Mouse (Mus musculus) induced T-regulatory cell, adult 2 months (primary cell): ENCODE results near the gene Clmp.

Source experiments
- DNase-seq: peaks from one replicate; pipeline ENCODE4 v3.0.0-alpha.2; 2012; ENCODE audit warnings: low read depth

Clmp gene

DNA sequence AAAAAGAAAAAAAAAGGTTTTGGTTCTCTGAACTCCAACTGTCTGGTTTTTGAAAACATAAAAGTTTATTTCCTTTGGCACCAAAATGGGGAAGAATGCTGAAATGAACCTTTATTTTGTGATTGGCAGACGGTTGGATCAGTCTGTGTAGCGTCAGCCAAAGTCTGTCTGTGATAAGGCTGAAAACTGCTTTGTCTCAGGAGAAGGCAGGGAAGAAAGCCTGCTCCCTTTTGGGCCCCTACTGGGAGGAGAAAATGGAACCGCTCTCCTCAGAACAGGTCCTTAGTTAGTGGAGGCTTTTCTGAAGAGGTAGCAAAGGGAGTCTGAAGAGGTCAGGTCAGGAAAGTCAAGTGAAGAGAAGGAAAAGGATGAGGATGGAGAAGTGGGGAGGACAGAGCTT is 7.3 kb downstream of the Clmp start:
- DNase-seq: no peak

DNA sequence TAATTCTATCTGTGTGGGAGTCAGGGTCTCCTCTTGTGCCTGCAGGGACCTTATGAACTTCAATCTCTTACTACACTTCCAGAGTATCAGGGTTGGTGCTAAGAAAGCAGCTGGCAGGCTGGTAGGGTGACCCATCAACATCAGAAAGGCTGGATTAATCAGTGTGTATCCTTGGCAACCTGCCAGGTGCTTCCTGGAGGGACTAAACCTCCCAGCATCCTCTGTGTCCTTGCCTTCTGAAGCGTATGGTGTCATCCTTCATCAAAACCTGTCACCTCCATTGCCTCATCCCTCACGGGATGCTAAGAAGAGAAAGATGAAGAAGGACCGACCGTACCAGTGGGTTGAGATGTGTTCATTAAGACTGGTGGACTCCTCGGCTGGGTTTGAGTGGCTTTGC is 8.0 kb downstream of the Clmp start:
- no peak for DNase-seq

DNA sequence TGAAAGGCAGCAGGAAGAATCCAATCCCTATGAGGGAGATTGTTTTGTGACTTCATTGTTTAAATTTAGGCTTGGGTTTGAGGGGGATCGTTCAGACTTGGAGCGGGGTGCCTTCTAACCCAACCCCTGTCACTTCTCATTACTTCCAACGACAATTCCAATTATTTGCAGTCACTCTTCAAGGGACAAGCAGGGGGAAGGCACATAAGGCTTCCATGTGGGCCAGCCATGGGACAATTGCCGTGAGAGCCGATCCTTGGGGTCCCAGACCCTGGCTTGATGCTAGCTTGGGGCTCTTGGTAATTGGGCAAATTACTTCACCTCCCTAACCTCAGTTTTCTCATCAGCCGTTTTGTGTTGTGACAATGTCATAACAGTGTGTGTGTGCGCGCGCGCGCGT is 8.5 kb downstream of the Clmp start:
- DNase-seq: no peak

DNA sequence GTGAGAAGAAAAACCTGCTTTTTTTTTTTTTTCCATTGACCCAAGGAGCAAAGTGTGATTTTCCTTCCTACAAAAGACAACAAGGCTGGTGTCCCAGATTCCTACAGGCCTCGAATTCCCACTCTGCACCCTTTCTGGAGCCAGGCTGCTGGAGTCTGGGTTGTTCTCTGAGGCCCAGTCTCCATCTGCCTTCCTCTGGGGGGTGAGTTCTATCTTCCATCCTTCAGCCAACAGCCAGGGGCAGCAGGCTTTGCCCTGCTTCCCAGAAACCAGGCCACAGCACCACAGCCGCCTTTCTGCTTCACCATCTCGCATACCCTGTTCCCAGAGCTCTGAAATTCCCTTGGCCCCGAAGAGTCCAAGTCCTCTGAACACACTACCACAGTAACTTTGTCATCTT is 10.3 kb downstream of the Clmp start:
- DNase-seq: no peak

GRCm38 (mm10) chr9:40699194-40699593 is 13.4 kb downstream of the Clmp start:
- DNase-seq: no peak

- no peak for DNase-seq
Observed at GRCm38 (mm10) chr9:40700253-40700652, 14.5 kb downstream of the Clmp start.

GRCm38 (mm10) chr9:40704364-40705276 is 18.9 kb downstream of the Clmp start:
- DNase-seq: no peak

GRCm38 (mm10) chr9:40708448-40709140 is 22.8 kb downstream of the Clmp start:
- DNase-seq: no peak

- no peak for DNase-seq
Observed at GRCm38 (mm10) chr9:40709141-40709537, 23.4 kb downstream of the Clmp start.

DNA sequence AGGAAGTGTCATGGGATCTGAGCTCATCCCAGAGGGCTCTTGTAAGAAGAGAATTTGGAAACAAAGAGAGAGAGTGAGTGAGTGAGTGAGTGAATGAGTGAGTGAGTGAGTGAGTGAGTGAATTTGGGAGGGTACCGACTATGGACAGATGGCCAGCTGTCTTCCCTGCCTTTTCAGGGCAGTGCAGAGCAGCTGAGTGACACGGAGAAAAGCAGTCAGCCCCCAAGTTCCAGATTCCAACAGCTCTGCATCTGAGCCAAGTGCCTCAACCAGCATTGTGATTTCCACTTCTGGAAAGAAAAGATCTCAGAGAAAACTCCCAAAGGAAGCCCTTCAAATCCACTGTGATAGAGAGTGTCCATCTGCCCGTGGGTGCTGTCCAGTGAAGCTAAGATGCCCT is 23.8 kb downstream of the Clmp start:
- no peak for DNase-seq

DNA sequence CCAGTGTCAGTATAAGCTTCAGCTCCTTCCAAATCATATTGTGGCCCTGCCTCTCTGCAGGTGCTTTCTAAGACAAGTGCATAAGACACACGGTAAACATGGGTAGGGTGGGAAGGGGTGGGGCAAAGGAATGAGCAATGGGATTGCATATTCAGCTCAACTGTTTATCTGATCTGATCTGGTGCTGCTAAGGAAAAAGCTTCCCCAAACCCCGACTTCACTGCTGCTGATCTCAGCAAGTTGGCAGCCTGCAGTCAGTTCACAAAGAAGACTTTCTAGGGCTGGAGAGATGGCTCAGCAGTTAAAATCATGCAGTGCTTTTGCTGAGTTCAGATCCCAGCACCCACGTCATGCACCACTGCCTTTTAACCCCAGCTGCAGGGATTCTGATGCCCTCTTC is 24.2 kb downstream of the Clmp start:
- DNase-seq: no peak

DNA sequence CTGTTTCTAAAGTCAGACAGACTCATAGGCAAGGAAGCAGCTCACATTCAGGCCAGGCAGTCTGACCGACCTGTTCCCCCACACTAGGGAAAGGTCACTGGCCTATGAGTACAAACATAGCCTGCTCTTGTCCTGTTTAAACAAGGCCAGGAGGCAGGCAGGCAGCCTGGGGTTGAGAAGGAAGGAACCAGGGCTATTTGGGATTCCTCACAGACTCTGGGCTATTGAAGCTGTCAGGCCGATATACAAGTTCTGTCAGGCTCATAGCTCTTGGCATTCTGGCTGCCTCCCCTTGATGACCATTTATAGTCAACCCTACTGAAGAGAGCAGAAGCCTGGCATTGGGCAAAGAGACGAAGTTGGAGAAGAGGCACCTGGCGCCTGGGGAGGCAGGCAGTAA is 25.9 kb downstream of the Clmp start:
- no peak for DNase-seq

DNA sequence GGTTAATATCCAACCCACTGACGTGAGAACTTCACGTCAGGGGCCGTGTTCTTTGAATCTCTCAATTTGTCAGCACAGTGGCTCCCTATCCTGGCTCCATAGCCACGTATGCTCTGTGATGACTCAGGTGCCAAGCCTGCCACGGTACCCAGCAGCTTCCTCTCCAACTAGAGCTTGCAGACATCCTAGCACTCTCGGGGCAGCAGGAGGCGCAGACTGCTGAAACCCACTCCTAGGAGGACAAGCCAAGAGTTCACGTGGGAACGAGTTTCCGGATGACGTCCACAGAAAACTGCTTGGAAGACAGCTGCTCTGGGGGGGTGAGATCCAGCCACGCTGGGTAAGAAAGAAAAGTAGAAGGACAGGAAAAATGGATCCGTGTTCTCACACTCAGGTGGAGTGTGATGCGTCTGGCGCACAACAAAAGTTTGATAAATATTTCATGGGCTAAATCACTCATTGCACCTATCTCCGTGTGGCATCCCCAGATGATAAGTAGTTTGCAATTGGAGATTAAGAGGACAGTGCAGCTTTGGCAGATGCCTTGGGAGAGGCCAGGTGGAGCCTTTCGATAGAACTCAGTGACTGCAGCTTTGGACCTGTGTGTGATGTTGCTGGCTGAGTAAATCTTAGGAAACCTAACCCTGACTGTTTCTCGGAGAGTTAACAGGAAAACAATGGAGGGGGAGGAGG is 31.6 kb downstream of the Clmp start:
- no peak for DNase-seq

DNA sequence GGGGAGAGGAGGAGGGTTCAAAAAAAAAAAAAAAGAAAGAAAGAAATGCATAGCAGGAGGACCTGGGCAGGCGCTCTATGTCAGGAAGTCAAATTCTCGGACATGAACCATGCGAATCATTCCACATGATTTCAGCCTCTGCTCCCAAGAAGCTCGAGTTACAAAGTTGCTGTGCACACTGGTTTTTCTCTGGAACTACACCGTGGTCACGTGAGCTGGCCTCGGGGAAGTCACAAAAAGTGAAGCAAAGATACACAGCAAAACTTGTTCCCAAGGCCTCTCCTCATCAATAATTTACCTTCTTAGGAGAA is 32.1 kb downstream of the Clmp start:
- DNase-seq: no peak

DNA sequence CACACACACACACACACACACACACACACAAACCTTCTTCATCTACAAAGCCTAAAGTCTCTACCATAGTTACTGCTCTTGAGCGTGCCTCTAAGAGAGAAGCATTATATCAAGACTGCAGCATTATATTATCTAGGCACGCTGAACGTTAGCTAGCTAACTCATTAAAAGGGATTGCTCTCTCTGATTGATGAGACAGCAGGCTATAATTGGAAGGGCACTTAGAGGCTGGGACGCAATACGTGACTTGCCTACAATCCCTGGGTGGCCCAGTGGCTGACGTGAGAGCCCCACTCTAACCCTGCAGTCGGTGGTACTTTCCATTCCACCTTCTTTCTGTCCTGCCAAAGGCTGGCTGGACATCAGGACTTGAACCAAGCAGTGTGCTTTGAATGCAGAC is 35.1 kb downstream of the Clmp start:
- no peak for DNase-seq

DNA sequence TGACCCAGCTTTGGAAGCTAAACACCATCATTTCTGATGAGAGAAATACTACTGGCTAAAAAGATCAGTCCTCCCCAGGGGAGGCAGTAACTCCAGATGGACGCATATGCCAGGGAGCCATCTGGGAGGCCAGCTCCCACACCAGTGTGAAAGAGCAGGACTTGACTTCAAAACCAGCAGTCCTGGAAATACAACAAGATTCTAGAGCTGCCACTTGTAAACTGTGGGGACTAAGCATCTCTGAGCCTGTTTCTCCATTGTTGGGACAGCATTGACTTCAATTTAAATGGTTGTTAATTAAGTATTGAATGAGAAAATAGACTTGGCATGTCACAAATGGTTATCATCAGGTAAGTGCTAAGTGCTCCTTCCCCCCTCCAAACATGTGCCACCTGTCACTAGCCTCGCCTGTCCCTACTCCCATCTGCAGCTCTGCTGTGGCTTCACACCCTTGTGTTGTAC is 37.6 kb downstream of the Clmp start:
- DNase-seq: no peak

DNA sequence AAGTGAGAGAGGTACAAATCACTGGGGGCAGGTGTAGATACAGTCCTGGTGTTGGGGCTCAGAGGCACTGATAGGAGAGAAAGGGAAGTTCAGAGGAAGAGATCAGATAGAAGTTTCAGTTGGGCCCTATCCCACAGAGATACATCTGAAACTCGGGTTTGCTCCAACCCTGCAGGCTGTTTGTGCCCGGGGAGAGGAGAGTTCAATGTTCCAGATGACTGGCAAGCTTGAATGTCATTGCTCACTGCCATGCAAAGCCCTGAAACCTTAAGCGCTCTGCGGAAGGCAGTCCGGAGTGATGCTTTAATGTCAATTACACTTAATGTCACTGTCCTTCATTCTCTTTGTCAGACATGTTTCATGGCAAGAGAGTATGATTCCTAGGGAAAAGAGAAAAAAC is 39.2 kb downstream of the Clmp start:
- DNase-seq: no peak

GRCm38 (mm10) chr9:40727140-40727823 is 41.5 kb downstream of the Clmp start:
- no peak for DNase-seq

- no peak for DNase-seq
Observed at GRCm38 (mm10) chr9:40727824-40728495, 42.2 kb downstream of the Clmp start.

GRCm38 (mm10) chr9:40730302-40730700 is 44.5 kb downstream of the Clmp start:
- no peak for DNase-seq

- no peak for DNase-seq
Observed at GRCm38 (mm10) chr9:40730701-40731590, 45.2 kb downstream of the Clmp start.
